Mouse (Mus musculus) lung, adult 2 months (tissue): Measurements from ENCODE around the gene Eln. TPM values are rescaled to one million over a fixed set of nuclear protein-coding genes. Genes with fewer than 3 reads are reported as not detected.

Experiments used
- DNase-seq: peaks from one replicate; pipeline ENCODE4 v3.0.0; 2022
- H3K4me1 ChIP-seq: fragments of 200-500 bp; 2 replicates; pipeline ENCODE4 v1.6.1; 2011; ENCODE audit warnings: low read length; ENCODE audit not compliant: control insufficient read depth, insufficient read depth
- H3K4me3 ChIP-seq: fragments of 200-500 bp; replicated peaks from 2 replicates; pipeline ENCODE3; 2011; ENCODE audit warnings: low read depth, mild to moderate bottlenecking, control low read depth, low read length; ENCODE audit errors: extremely low read depth
- CTCF ChIP-seq: fragments of 200-500 bp; IDR thresholded peaks from 2 replicates; pipeline ENCODE4 v1.5.1; 2011; ENCODE audit warnings: mild to moderate bottlenecking, low read length, control low read depth; ENCODE audit not compliant: insufficient read depth
- POLR2A ChIP-seq: fragments of 200-500 bp; IDR thresholded peaks from 2 replicates; pipeline ENCODE4 v1.6.1; 2011; ENCODE audit warnings: low read depth, mild to moderate bottlenecking, control low read depth, low read length, borderline replicate concordance; ENCODE audit errors: extremely low read depth
- WGBS: fragments of 180-500 bp; shearing (Covaris S2); methylation state at CpG from one replicate; pipeline ENCODE4 v1.1.7; 2018; 5-methylcytosine and 5-hydroxymethylcytosine counted together
- polyA plus RNA-seq: library from polyadenylated mRNA; depleted of rRNA; stranded (reverse); fragments of >200 nt; gene quantifications from 2 replicates; pipeline ENCODE4 v1.2.3, GENCODE M21; 2012

Eln gene
- polyA plus RNA-seq, 1 experiment = 510 TPM

GRCm38 (mm10) chr5:134765441-134765840 lies 18.3 kb upstream of the Eln start:
- no peak overlapping the region for H3K4me3 ChIP-seq
- TF ChIP-seq POLR2A (no peak), CTCF (no peak)
- WGBS = 79% methylated on average over 16 of the region's 16 CpGs
- H3K4me1 ChIP-seq = peaks cover 7% of the 10 kb centered on the region
- no peak for DNase-seq

DNA sequence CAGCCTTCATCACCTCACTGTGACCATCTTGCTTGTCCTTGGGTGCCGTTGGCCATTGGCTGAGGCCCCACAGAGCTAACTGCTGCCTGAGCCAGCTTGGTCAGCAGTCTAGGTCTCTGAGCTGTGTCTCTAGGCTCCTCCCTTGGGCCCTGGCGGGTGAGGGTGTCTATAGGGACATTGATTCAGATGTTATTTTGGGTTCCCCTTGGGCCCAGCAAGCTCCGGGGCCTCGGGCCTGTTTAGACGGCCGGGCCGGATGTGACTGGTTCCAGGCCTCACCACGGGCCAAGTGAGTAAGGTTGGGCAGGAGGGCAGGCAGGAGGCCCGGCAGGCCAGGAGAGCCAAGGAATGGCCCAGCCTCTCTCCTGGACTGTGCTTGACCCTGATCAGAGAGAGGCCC lies 16.2 kb upstream of the Eln start:
- DNase-seq = no peak
- TF ChIP-seq CTCF (no peak), POLR2A (no peak)
- Histone ChIP-seq H3K4me3 (no peak overlapping the region), H3K4me1 (no peaks in the 10 kb centered on the region; the same call in 1 of the 2 replicates)
- WGBS = 61% methylated on average over 9 of the region's 9 CpGs

DNA sequence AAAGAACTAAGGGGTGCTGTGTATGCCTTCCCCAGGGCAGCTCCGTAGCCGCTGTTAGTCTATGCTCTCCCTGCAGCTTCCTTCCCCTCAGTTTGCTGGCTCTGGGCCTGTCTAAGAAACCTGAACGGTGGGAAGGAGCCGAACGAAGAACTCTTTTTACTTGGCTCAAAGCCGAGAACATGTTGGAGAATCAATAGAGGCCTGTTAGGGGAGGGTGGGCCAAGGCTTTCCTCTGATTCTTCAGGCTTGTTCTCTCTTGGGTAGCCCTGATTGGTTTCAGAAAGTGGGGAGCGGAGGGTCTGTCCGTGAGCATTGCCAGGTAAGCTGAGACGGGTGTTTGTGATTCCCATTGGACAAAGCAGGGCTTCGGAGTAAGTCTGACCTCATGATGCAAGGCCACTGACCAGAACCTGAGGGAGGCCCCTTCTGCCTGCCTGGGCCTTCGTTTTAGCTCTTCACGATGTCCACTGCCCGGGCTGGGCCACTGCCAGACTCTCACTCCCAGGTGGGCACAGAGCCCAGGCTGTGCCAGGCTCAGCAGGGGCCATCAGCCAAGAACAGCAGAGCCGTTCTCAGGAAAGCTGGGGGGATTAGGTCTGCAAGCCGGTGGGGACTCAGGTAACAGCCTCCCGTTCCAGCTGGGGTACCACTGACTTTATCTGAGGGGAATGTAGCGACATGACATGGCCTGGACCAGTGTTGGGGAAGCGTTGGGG lies 14.4 kb upstream of the Eln start:
- TF ChIP-seq CTCF = no peak
- no peak for TF ChIP-seq POLR2A
- no peak for DNase-seq
- Histone ChIP-seq H3K4me1 (no peaks in the 10 kb centered on the region; the same call in 1 of the 2 replicates), H3K4me3 (no peak overlapping the region)
- WGBS = 60% methylated on average over 18 of the region's 18 CpGs

- Histone ChIP-seq H3K4me1 (peaks cover 13% of the 10 kb centered on the region), H3K4me3 (no peak overlapping the region)
- WGBS = 46% methylated on average over 13 of the region's 13 CpGs
- TF ChIP-seq POLR2A (no peak), CTCF (no peak)
- no peak for DNase-seq
These were observed 8.9 kb upstream of the Eln start for GRCm38 (mm10) chr5:134756031-134756430.

- Histone ChIP-seq H3K4me3 (no peak overlapping the region), H3K4me1 (peaks cover 13% of the 10 kb centered on the region)
- 41% methylated on average over 10 of the region's 10 CpGs for WGBS
- TF ChIP-seq CTCF (no peak), POLR2A (no peak)
- no peak for DNase-seq
These were observed 7.0 kb upstream of the Eln start for GRCm38 (mm10) chr5:134754096-134754495.

GRCm38 (mm10) chr5:134750469-134750868 lies 3.3 kb upstream of the Eln start:
- no peak overlapping the region for H3K4me3 ChIP-seq
- TF ChIP-seq POLR2A = no peak
- no peak for TF ChIP-seq CTCF
- H3K4me1 ChIP-seq = peaks cover 11% of the 10 kb centered on the region
- WGBS = 93% methylated on average over 7 of the region's 7 CpGs
- no peak for DNase-seq

- WGBS = 45% methylated on average over 6 of the region's 6 CpGs
- peak; percentile 66 for DNase-seq
- H3K4me3 ChIP-seq = peak overlapping the region; percentile 11
- TF ChIP-seq CTCF (peak; percentile 80), POLR2A (peak; percentile 5; the same call in 1 of the 2 replicates)
- H3K4me1 ChIP-seq = peaks cover 3% of the 10 kb centered on the region
These were observed 960 bp upstream of the Eln start for GRCm38 (mm10) chr5:134747947-134748618.

GRCm38 (mm10) chr5:134747512-134747893 lies 380 bp upstream of the Eln start:
- no peak for TF ChIP-seq CTCF
- no peak for TF ChIP-seq POLR2A
- H3K4me3 ChIP-seq = peak overlapping the region; percentile 76
- H3K4me1 ChIP-seq = peaks cover 5% of the 10 kb centered on the region
- WGBS = 2% methylated on average over 6 of the region's 11 CpGs
- peak; percentile 79 for DNase-seq

GRCm38 (mm10) chr5:134746201-134746600 lies 922 bp downstream of the Eln start:
- TF ChIP-seq CTCF (no peak), POLR2A (peak; percentile 13; the same call in 1 of the 2 replicates)
- Histone ChIP-seq H3K4me1 (peaks cover 8% of the 10 kb centered on the region), H3K4me3 (peak overlapping the region; percentile 76)
- no peak for DNase-seq
- WGBS = 47% methylated on average over 10 of the region's 10 CpGs

- 57% methylated on average over 3 of the region's 3 CpGs for WGBS
- DNase-seq = no peak
- no peak for TF ChIP-seq CTCF
- Histone ChIP-seq H3K4me1 (peaks cover 12% of the 10 kb centered on the region), H3K4me3 (peak overlapping the region; percentile 76)
These were observed 1.3 kb downstream of the Eln start for GRCm38 (mm10) chr5:134745801-134746200.
